Mouse (Mus musculus) heart, adult 11 months (tissue): ENCODE measurements around the gene Slc4a8.

Source experiments
- DNase-seq: peaks from one replicate; pipeline ENCODE4 v3.0.0; 2022

Gene Slc4a8

GRCm38 (mm10) chr15:100761419-100762185 is at the start of gene Slc4a8:
TSS of gene Slc4a8 (plus strand) at chr15:100761747.
- DNase-seq, result peak; percentile 99

- no peak for DNase-seq
Observed at GRCm38 (mm10) chr15:100714470-100714869, 47.1 kb upstream of the Slc4a8 start.

- no peak for DNase-seq
Observed at GRCm38 (mm10) chr15:100715399-100715993, 46.1 kb upstream of the Slc4a8 start.

GRCm38 (mm10) chr15:100717933-100718332 is 43.6 kb upstream of the Slc4a8 start:
- no peak for DNase-seq

- DNase-seq, result no peak
Observed at GRCm38 (mm10) chr15:100718572-100718971, 43.0 kb upstream of the Slc4a8 start.

- no peak for DNase-seq
Observed at GRCm38 (mm10) chr15:100719217-100719616, 42.3 kb upstream of the Slc4a8 start.

- no peak for DNase-seq
Observed at GRCm38 (mm10) chr15:100720066-100720465, 41.5 kb upstream of the Slc4a8 start.

- DNase-seq, result no peak
Observed at GRCm38 (mm10) chr15:100721445-100721844, 40.1 kb upstream of the Slc4a8 start.

GRCm38 (mm10) chr15:100722026-100722425 is 39.5 kb upstream of the Slc4a8 start:
- DNase-seq, result no peak

- no peak for DNase-seq
Observed at GRCm38 (mm10) chr15:100722564-100722963, 39.0 kb upstream of the Slc4a8 start.

- no peak for DNase-seq
Observed at GRCm38 (mm10) chr15:100723505-100723904, 38.0 kb upstream of the Slc4a8 start.

GRCm38 (mm10) chr15:100726721-100727120 is 34.8 kb upstream of the Slc4a8 start:
- no peak for DNase-seq

- no peak for DNase-seq
Observed at GRCm38 (mm10) chr15:100727834-100728233, 33.7 kb upstream of the Slc4a8 start.

- no peak for DNase-seq
Observed at GRCm38 (mm10) chr15:100728586-100728985, 33.0 kb upstream of the Slc4a8 start.

- no peak for DNase-seq
Observed at GRCm38 (mm10) chr15:100729281-100729985, 32.1 kb upstream of the Slc4a8 start, which contains the start of gene Galnt6. TSS of gene Galnt6 (minus strand) at chr15:100729376.

GRCm38 (mm10) chr15:100731081-100731480 is 30.5 kb upstream of the Slc4a8 start:
- no peak for DNase-seq

GRCm38 (mm10) chr15:100732580-100732979 is 29.0 kb upstream of the Slc4a8 start:
- peak; percentile 95 for DNase-seq

- peak; percentile 89 for DNase-seq
Observed at GRCm38 (mm10) chr15:100735095-100735952, 26.2 kb upstream of the Slc4a8 start.

GRCm38 (mm10) chr15:100735953-100736300 is 25.6 kb upstream of the Slc4a8 start:
- DNase-seq, result no peak

GRCm38 (mm10) chr15:100737667-100738066 is 23.9 kb upstream of the Slc4a8 start:
- peak; percentile 94 for DNase-seq

- peak; percentile 85 for DNase-seq
Observed at GRCm38 (mm10) chr15:100738351-100738781, 23.2 kb upstream of the Slc4a8 start.

- peak; percentile 79 for DNase-seq
Observed at GRCm38 (mm10) chr15:100739442-100739841, 22.1 kb upstream of the Slc4a8 start.

- no peak for DNase-seq
Observed at GRCm38 (mm10) chr15:100743238-100743637, 18.3 kb upstream of the Slc4a8 start.
